Mouse (Mus musculus): ENCODE results near the gene Zbtb3. TPM values are rescaled to one million over a fixed set of nuclear protein-coding genes. Genes with fewer than 3 reads are reported as not detected.

Zbtb3 gene
- 1 to 10 TPM; 2.1 TPM for polyA plus RNA-seq (2017; shearing (Covaris generic))

DNA sequence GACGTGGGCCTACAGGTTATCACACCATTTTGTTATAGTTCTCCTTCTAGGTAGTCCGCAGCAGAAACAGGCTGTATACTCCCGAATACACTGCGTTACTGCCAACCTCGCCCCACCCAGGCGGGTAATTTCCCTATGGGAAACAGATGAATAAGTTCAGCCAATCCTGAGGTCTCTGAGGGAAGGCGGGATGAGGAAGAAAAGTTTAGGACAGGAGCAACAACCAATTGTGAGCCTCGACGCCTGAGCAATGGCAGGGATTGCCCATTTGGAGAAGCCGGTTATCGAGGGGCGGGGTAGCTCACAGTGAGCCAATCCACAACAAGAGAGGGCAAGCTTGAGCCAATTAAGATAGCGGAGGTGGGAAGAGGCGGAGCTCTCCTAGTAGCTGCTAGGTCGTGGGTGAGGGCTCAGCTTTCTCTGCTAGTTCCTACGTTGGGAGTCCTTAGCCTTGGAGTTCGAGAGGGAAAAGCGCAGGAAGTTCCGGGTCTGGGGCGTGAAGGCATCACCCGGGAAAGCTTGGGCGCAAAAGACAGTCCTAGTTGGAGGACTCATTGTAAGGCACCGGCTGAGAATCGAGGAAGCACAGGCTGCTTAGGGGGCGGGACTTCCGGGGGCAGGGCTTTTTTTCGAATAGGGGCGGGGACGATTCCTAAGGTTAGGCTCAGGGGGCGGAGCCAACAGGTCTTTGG is at the start of gene Zbtb3:
Zbtb3 (plus strand) TSS at position 426 of the 692 bp plus-strand sequence.
- ATAC-seq = peak; percentile 92

- ATAC-seq = no peak
These were observed 46.7 kb upstream of the Zbtb3 start for GRCm38 (mm10) chr19:8755652-8756051.

- peak; percentile 80 for ATAC-seq
These were observed 45.5 kb upstream of the Zbtb3 start, which contains the start of gene Nxf1 for GRCm38 (mm10) chr19:8756635-8757387. Gene Nxf1, plus strand, starts transcription at chr19:8757073.

DNA sequence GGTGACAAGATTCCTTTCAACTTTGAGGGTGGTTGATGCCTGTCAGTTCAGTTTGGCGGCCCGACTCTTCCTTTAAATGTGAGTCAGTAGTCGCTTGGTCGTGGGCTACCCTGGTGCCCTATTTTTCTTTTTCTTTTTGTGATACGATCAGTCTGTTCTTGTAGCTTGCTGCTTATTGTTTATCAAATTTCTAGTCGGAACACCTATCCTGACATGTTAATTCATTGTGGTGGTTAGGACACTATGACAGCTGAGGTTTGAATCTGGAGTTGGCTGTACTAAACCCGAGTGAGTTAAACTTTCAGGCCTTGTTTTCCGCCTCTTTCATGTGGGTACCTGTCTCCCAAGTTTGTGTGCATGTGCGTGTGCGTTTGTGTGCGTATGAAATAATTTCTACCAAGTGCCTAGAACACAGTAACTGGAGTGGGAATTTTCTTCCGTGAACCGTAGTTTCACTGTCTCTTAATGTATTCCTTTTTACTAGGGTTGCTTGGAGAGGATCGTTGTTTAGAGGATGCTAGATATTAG is 44.8 kb upstream of the Zbtb3 start:
- ATAC-seq = peak; percentile 15

GRCm38 (mm10) chr19:8758899-8759298 is 43.5 kb upstream of the Zbtb3 start:
- no peak for ATAC-seq

GRCm38 (mm10) chr19:8760757-8761156 is 41.6 kb upstream of the Zbtb3 start:
- ATAC-seq = no peak

DNA sequence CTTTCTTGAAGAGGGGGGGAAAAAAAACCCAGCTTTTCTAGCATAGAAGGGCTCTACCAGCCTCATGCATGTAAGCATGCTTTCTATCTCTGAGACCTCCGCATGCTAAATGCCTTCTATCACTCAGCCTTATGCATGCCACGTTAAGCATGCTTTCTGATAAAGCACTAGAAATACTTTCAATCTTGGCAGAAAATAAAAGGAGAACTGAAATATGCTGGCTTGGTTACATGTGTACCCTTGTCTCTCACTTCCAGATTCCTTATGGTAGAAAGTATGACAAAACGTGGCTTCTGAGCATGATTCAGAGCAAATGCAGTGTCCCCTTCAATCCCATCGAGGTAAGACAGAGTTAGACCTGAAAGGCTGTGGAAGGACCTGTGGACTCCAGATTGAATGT is 39.1 kb upstream of the Zbtb3 start:
- ATAC-seq = no peak

GRCm38 (mm10) chr19:8765562-8765961 is 36.8 kb upstream of the Zbtb3 start:
- no peak for ATAC-seq

- ATAC-seq = peak; percentile 72
These were observed 31.6 kb upstream of the Zbtb3 start, which contains the start of gene Tmem223 for GRCm38 (mm10) chr19:8770567-8771270. Gene Tmem223, plus strand, starts transcription at chr19:8770996.

- ATAC-seq = no peak
These were observed 29.4 kb upstream of the Zbtb3 start for GRCm38 (mm10) chr19:8772996-8773395.

- ATAC-seq = no peak
These were observed 28.9 kb upstream of the Zbtb3 start for GRCm38 (mm10) chr19:8773409-8773808.

DNA sequence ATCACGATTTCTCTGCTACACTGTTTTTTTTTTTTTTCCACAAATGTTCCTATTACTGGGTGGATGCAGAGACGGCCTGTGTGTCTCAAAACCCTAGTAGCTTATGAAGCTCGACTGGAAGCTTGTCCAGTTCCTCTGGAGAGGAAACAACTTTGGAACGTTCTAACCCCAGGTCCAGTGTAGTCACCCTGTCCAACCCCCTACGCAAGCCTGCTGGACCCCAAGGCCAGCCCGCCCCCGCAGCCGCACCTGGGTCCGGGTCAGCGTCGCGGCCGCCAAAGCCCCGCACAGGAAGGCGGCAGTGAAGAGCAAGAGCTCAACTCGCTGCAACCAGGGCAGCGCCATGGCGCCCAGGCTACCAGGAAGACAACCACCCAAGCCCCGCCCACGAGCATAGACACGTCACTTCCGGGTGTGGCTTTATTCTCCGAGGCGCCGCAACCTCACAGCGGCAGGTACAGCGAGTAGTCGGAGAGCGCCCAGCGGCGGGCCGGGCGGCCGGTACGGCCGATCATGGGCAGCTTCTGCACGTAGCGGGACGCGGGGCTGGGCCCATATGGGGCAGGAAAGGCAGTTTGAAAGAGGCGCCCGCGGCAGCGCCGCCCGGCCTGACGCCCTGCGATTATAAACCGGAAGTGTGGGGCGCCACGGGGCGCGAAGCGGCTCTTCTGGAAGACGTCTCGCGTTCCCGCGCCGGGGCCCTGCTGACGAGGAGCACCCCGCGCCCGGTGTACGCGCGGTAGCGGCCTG is 28.1 kb upstream of the Zbtb3 start, which contains the start of gene Tmem179b:
Tmem179b (minus strand) TSS at position 382 of the 750 bp plus-strand sequence.
- peak; percentile 79 for ATAC-seq

GRCm38 (mm10) chr19:8774951-8775421 is 27.4 kb upstream of the Zbtb3 start:
- ATAC-seq = no peak

DNA sequence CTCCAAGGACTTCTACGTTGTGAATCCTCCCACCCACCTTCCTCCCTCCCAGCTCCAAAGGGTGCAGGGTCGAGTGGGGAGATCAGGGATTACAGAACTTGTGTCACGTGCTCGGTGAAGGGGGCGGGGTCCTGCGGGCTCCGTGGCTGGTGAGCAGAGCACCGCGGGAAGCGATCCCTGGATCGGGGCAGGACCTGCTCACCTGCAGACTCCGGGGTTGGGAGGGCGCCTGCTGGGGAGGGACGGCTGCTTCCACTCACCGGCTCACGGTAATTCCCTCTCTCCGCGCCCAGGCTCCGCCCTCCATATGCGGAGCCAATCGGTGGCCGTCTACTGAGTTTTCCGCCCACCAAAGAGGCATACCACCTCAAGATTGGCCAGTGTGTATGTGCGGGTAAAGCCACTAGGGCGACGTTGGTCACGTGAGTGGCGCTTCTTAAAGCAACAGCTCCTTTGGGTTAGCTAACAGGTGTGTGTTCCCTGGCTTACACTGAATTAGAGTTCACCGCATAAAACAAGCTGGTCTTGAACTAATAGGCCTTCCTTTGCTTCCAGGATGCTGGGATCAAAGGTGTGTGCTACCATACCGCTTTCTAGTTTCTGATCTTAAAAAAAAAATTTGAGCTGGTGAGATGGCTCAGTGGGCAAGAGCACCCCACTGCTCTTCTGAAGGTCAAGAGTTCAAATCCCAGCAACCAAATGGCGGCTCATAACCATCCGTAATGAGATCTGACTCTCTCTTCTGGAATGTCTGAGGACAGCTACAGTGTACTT is 16.2 kb upstream of the Zbtb3 start, which contains the start of gene Taf6l:
Taf6l (minus strand) TSS at position 410 of the 774 bp plus-strand sequence.
- ATAC-seq = peak; percentile 100

DNA sequence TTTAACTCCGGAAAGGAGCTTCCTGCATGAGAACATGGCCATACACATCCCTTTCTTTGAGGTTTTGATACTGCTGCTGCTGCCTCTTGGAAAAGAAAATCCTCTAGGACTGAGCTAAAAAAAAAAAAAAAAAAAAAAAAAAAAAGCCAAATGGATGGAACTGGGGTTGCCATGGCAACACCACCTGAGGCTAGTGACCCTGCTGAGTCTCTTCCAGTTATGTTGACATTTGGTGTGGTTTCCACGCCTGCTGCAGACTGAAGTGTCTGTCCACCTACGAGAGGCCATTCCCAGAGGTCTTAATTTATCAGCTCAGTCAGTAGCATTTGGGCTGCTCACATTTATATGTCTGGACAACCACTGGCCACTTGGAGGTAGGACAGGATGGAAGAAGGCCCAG is 13.8 kb upstream of the Zbtb3 start:
- ATAC-seq = no peak

DNA sequence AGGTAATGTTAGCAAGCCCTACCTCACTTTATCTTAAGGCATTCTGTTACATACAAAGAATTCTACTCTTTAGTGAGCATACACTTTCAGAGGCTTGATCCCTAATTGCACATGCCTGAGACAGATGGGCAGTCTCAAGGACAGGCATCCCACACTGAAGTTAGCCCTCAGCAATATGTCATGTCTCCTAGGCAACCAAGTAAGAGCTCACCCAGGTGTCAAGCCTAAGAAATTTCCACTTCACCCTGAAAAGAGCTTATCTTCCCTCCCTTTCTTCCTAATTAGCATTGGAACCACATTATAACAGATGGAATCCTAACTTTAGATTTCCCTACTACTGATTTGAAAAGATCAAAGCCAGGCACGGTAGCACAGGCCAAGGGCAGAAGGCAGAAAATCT is 13.2 kb upstream of the Zbtb3 start:
- no peak for ATAC-seq

DNA sequence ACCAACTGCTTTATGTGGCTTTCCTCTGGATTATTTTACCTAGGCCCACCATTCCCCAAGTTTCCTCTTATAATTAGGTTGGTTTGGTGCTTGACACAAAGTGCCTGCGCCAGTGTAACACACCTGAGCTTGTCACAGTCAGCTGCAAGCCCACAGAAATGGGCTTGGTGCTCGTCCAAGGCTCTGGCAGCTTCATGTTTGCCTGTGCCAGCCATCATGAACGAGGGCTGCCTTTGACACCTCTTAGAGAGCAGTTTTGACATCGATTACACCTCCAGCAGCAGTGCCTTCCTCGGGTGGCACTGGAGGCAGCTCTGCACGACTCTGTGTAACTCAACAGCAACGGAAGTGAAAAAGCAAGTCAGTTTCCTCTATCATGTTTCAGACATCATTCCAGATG is 12.2 kb upstream of the Zbtb3 start:
- ATAC-seq = no peak

DNA sequence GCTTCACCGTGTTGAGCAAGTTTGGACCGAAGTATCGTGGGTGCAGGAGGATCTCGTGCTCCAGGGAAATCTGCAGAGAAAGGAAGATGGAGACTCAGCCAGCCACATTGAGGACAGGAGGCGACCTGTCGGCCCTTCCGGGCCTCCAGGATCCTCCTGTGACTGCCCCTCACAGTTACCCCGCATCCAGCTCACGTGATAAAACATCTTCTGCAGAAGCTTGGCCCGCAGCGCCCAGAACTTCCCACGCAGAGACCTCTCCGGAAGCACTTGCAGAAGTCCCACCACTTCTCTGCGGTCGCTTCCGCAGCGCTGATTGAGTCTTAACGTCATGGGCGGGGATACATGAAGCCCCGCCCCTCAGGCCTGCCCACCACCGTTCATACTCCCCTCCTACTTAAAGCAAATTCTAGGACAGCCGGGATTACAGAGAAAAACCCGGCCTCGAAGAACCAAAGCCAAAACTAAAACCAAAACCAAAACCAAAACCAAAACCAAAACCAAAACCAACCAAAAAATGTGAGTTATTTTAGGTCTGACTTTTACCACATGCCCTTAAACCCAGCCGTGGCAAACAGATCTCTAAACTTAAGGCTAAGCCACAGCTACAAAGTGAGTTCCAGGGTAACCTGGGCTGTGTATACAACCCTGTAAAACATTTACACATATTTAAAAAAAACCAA is 4.0 kb upstream of the Zbtb3 start, which contains the start of gene Polr2g:
Polr2g (minus strand) TSS at position 314 of the 683 bp plus-strand sequence.
- peak; percentile 59 for ATAC-seq

- no peak for ATAC-seq
These were observed 3.4 kb upstream of the Zbtb3 start for GRCm38 (mm10) chr19:8798947-8799315.

- ATAC-seq = no peak
These were observed 937 bp downstream of the Zbtb3 start for GRCm38 (mm10) chr19:8803204-8803780.

Data from activated CD4-positive, CD25-positive, alpha-beta regulatory T cell, adult 4 months (primary cell).